ENCODE assay signal across 11 mouse cellular contexts in genomic region chr2:35739669-35740254, GRCm38 (mm10).
DNase-seq lines count a peak whose midpoint lies in the region; ATAC-seq and TF ChIP-seq lines count a peak whose summit lies in the region.
"Had no signal": no experiment of that assay in that cellular context is flagged by ENCODE, and none has a peak within 500 bp of the region (broad histone marks: within the 10 kb centered on the region; RNA-seq: fewer than 3 reads in every experiment).

No protein-coding gene starts in this region.

- H3K4me3 ChIP-seq in kidney, embryonic 14.5 days (ENCODE audit: low read length) = no peak overlapping the region
- no peak overlapping the region for H3K4me3 ChIP-seq in kidney, adult 2 months (ENCODE audit: insufficient read depth, low read depth, low read length)
- H3K4me3 ChIP-seq in E14TG2a.4 (replicated peaks; ENCODE audit: low read length) = peak overlapping the region; percentile 26; the same call in 1 of the 2 replicates
- H3K4me3 ChIP-seq: forebrain, embryonic 15.5 days had no signal

- WGBS in kidney, embryonic 14.5 days = 18% methylated on average over 13 of the region's 13 CpGs
- WGBS in kidney, adult 2 months = 38% methylated on average over 13 of the region's 13 CpGs

- 0 out of 2 replicates have a peak overlapping the region, but pooled peaks have one; percentile 37 for H3K27ac ChIP-seq in kidney, embryonic 14.5 days (ENCODE audit: low read depth, low read length)
- H3K27ac ChIP-seq in kidney, adult 2 months (ENCODE audit: insufficient read depth, low read depth, low read length) = no peak overlapping the region
- H3K27ac ChIP-seq: forebrain, embryonic 15.5 days had no signal

- no peaks in the 10 kb centered on the region for H3K9me3 ChIP-seq in kidney, embryonic 14.5 days (ENCODE audit: control insufficient read depth, low read length)
- H3K9me3 ChIP-seq in E14TG2a.4 (ENCODE audit: low read length) = no peaks in the 10 kb centered on the region
- H3K9me3 ChIP-seq: forebrain, embryonic 15.5 days had no signal

- H3K36me3 ChIP-seq in kidney, embryonic 14.5 days (ENCODE audit: control insufficient read depth, insufficient read depth, low read length) = no peaks in the 10 kb centered on the region
- H3K36me3 ChIP-seq in kidney, adult 2 months (ENCODE audit: control insufficient read depth, insufficient read depth, low read length) = no peaks in the 10 kb centered on the region
- no peaks in the 10 kb centered on the region for H3K36me3 ChIP-seq in E14TG2a.4 (ENCODE audit: insufficient read depth, low read length)
- H3K36me3 ChIP-seq: forebrain, embryonic 15.5 days had no signal

- peaks cover 20% of the 10 kb centered on the region; the same call in 1 of the 2 replicates for H3K4me1 ChIP-seq in kidney, embryonic 14.5 days (ENCODE audit: control insufficient read depth, insufficient read depth, low read length)
- H3K4me1 ChIP-seq in kidney, adult 2 months (ENCODE audit: control insufficient read depth, insufficient read depth, low read length) = 0 out of 2 replicates have a peak, but pooled peaks cover 2% of the 10 kb centered on the region
- peaks cover 41% of the 10 kb centered on the region for H3K4me1 ChIP-seq in E14TG2a.4 (replicated peaks; ENCODE audit: low read depth, low read length)

- no peak for TF ChIP-seq POLR2A in kidney, adult 2 months (IDR thresholded peaks at IDR 0.05; ENCODE audit: low read depth, low read length)

- TF ChIP-seq CTCF in kidney, adult 2 months (conservative IDR thresholded peaks at IDR 0.05; ENCODE audit: insufficient read depth, insufficient read length, low read depth, low read length) = no peak
- TF ChIP-seq CTCF in E14TG2a.4 (conservative IDR thresholded peaks at IDR 0.05; ENCODE audit: low read length) = no peak

- no peaks in the 10 kb centered on the region for H3K27me3 ChIP-seq in kidney, embryonic 14.5 days (ENCODE audit: control insufficient read depth, insufficient read depth, low read length)
- H3K27me3 ChIP-seq in kidney, adult 2 months (replicated peaks; ENCODE audit: control insufficient read depth, insufficient read depth, low read length) = no peaks in the 10 kb centered on the region
- H3K27me3 ChIP-seq in E14TG2a.4 (ENCODE audit: insufficient read depth, low read length) = peaks cover under 1% of the 10 kb centered on the region; the same call in 1 of the 2 replicates
- H3K27me3 ChIP-seq: forebrain, embryonic 15.5 days had no signal

- no peak overlapping the region for H3K9ac ChIP-seq in kidney, embryonic 14.5 days (ENCODE audit: low read depth, low read length)
- H3K9ac ChIP-seq: forebrain, embryonic 15.5 days had no signal

- DNase-seq in embryo, embryonic 10 days (ENCODE audit: low spot score) = peak; percentile 58
- DNase-seq in embryo, embryonic 9.5 days (ENCODE audit: extremely low spot score) = no peak
- no peak for DNase-seq in kidney, adult 2 months
- DNase-seq in hindlimb bud, embryonic 11.5 days (ENCODE audit: extremely low spot score, low read depth, low spot score) = peak; percentile 10
- DNase-seq in left cerebral cortex, postnatal 14 days (ENCODE audit: low spot score in 2 of 2) = no peak
- DNase-seq in right cerebral cortex, postnatal 14 days = no peak
- DNase-seq: cerebellum, adult 11-12 months had no signal

- ATAC-seq in kidney, embryonic 14.5 days (ENCODE audit: low FRiP score, low TSS enrichment) = peak; percentile 47
- ATAC-seq: forebrain, embryonic 15.5 days; inflammation-experienced regulatory T-cells, adult 6 months had no signal

- peak overlapping the region; percentile 27; the same call in 1 of the 2 replicates for H3K4me2 ChIP-seq in kidney, embryonic 14.5 days (replicated peaks; ENCODE audit: low read depth, low read length)
- H3K4me2 ChIP-seq: forebrain, embryonic 15.5 days had no signal

- intact Hi-C loops in left cerebral cortex, postnatal 14 days (cut with DNase I) = no loop called here

Comparison
In these comparisons a context has a peak if more than half of its experiments do, and no peak if none do; other contexts are left out.
1. DNase-seq: peak in embryo, embryonic 10 days (single experiment) and hindlimb bud, embryonic 11.5 days (single experiment); none in embryo, embryonic 9.5 days (single experiment), kidney, adult 2 months (single experiment), left cerebral cortex, postnatal 14 days (0 of 2) and right cerebral cortex, postnatal 14 days (single experiment).